Mouse (Mus musculus) neutrophil, adult 5-6 weeks (primary cell): ENCODE measurements around the gene Hdgfl3. TPM values are rescaled to one million over a fixed set of nuclear protein-coding genes. Genes with fewer than 3 reads are reported as not detected.

Experiments used
- ATAC-seq: fragments of 151-379, 151-347 bp; 2 replicates; pipeline ENCODE4 v1.8.0; 2017; ENCODE audit warnings: mild to moderate bottlenecking, moderate TSS enrichment; ENCODE audit not compliant: insufficient number of reproducible peaks, poor library complexity, low FRiP score, severe bottlenecking; ENCODE audit errors: extremely low read depth
- total RNA-seq: library from RNA; stranded (forward); fragments of 200-1000 nt; gene quantifications from 2 replicates; pipeline ENCODE4 v1.2.3, GENCODE M21; 2017

Hdgfl3 gene
- total RNA-seq, 1 experiment from 2014 or later, result 4.0 TPM

GRCm38 (mm10) chr7:81860071-81860470, 74.2 kb downstream of the Hdgfl3 start:
- ATAC-seq, result peak; percentile 31

GRCm38 (mm10) chr7:81858968-81859721, 75.1 kb downstream of the Hdgfl3 start, which contains the start of gene Tm6sf1:
Gene Tm6sf1, plus strand, starts transcription at chr7:81859001.
- ATAC-seq, result no peak

- no peak for ATAC-seq
Observed at GRCm38 (mm10) chr7:81858236-81858635, 76.0 kb downstream of the Hdgfl3 start.

GRCm38 (mm10) chr7:81856221-81856620, 78.1 kb downstream of the Hdgfl3 start:
- ATAC-seq, result no peak

GRCm38 (mm10) chr7:81855694-81856093, 78.6 kb downstream of the Hdgfl3 start, which contains the start of gene Gm10160:
Gene Gm10160, minus strand, starts transcription at chr7:81855794.
- ATAC-seq, result no peak

- peak; percentile 61 for ATAC-seq
Observed at GRCm38 (mm10) chr7:81854568-81855307, 79.5 kb downstream of the Hdgfl3 start.

GRCm38 (mm10) chr7:81851706-81852105, 82.6 kb downstream of the Hdgfl3 start:
- no peak for ATAC-seq

- ATAC-seq, result no peak
Observed at GRCm38 (mm10) chr7:81850171-81850570, 84.1 kb downstream of the Hdgfl3 start.

GRCm38 (mm10) chr7:81849633-81850032, 84.6 kb downstream of the Hdgfl3 start:
- ATAC-seq, result peak; percentile 18

GRCm38 (mm10) chr7:81849214-81849613, 85.1 kb downstream of the Hdgfl3 start:
- ATAC-seq, result peak; percentile 82

- no peak for ATAC-seq
Observed at GRCm38 (mm10) chr7:81847777-81848176, 86.5 kb downstream of the Hdgfl3 start.

GRCm38 (mm10) chr7:81847010-81847409, 87.3 kb downstream of the Hdgfl3 start:
- no peak for ATAC-seq

- no peak for ATAC-seq
Observed at GRCm38 (mm10) chr7:81846008-81846407, 88.3 kb downstream of the Hdgfl3 start.

- ATAC-seq, result no peak
Observed at GRCm38 (mm10) chr7:81845313-81845712, 89.0 kb downstream of the Hdgfl3 start.

- ATAC-seq, result no peak
Observed at GRCm38 (mm10) chr7:81844801-81845200, 89.5 kb downstream of the Hdgfl3 start.

- ATAC-seq, result no peak
Observed at GRCm38 (mm10) chr7:81843903-81844302, 90.4 kb downstream of the Hdgfl3 start.

GRCm38 (mm10) chr7:81842998-81843397, 91.3 kb downstream of the Hdgfl3 start:
- no peak for ATAC-seq

- no peak for ATAC-seq
Observed at GRCm38 (mm10) chr7:81842141-81842540, 92.1 kb downstream of the Hdgfl3 start.

GRCm38 (mm10) chr7:81841439-81841838, 92.8 kb downstream of the Hdgfl3 start:
- ATAC-seq, result peak; percentile 13; the same call in 1 of the 2 replicates

- no peak for ATAC-seq
Observed at GRCm38 (mm10) chr7:81840661-81841181, 93.6 kb downstream of the Hdgfl3 start.
